Comparison of ENCODE assay signal across 16 mouse cellular contexts in genomic region chr16:90523894-90524293, GRCm38 (mm10).
DNase-seq lines count a peak whose midpoint lies in the region; ATAC-seq lines count a peak whose summit lies in the region.
"Had no signal": no experiment of that assay in that cellular context is flagged by ENCODE, and none has a peak within 500 bp of the region (broad histone marks: within the 10 kb centered on the region; RNA-seq: fewer than 3 reads in every experiment).

No protein-coding gene starts in this region.

- 0 out of 2 replicates have a peak, but pooled peaks cover 5% of the 10 kb centered on the region for H3K27me3 ChIP-seq in heart, embryonic 12.5 days (replicated peaks)
- no peaks in the 10 kb centered on the region for H3K27me3 ChIP-seq in midbrain, embryonic 10.5 days (ENCODE audit: low read depth, poor library complexity, severe bottlenecking)
- H3K27me3 ChIP-seq in midbrain, embryonic 13.5 days: no peaks in the 10 kb centered on the region
- no peaks in the 10 kb centered on the region for H3K27me3 ChIP-seq in limb, embryonic 10.5 days (ENCODE audit: low read depth, poor library complexity, severe bottlenecking)
- H3K27me3 ChIP-seq: heart, embryonic 15.5 days; hindbrain, embryonic 12.5 days; megakaryocyte, embryonic 14.5 days; neural tube, embryonic 12.5 days had no signal

- WGBS in heart, embryonic 12.5 days: 71% methylated on average over 18 of the region's 18 CpGs
- 95% methylated on average over 18 of the region's 18 CpGs for WGBS in midbrain, embryonic 10.5 days
- 96% methylated on average over 18 of the region's 18 CpGs for WGBS in midbrain, embryonic 13.5 days
- WGBS in limb, embryonic 10.5 days: 96% methylated on average over 18 of the region's 18 CpGs

- H3K4me1 ChIP-seq in heart, embryonic 12.5 days (replicated peaks): peaks cover 17% of the 10 kb centered on the region
- H3K4me1 ChIP-seq in midbrain, embryonic 10.5 days: peaks cover 42% of the 10 kb centered on the region
- H3K4me1 ChIP-seq in midbrain, embryonic 13.5 days (replicated peaks): peaks cover 19% of the 10 kb centered on the region
- H3K4me1 ChIP-seq in limb, embryonic 10.5 days: peaks cover 52% of the 10 kb centered on the region
- H3K4me1 ChIP-seq: megakaryocyte, embryonic 14.5 days had no signal

- no peak for DNase-seq in heart, postnatal 10 days
- no peak for DNase-seq in midbrain, embryonic 10.5 days (ENCODE audit: low spot score)
- DNase-seq in limb, embryonic 10.5 days (ENCODE audit: low spot score): no peak
- DNase-seq in MN1 (ENCODE audit: low spot score): no peak
- no peak for DNase-seq in spleen, postnatal 36 days (ENCODE audit: low spot score in 2 of 2)
- DNase-seq: cerebellum, adult 9-10 months; layer of hippocampus, adult 9-11 months; thymus, postnatal 36 days had no signal

- H3K4me3 ChIP-seq in heart, embryonic 12.5 days: no peak overlapping the region
- H3K4me3 ChIP-seq in midbrain, embryonic 10.5 days: no peak overlapping the region
- H3K4me3 ChIP-seq in midbrain, embryonic 13.5 days (replicated peaks): no peak overlapping the region
- H3K4me3 ChIP-seq in limb, embryonic 10.5 days: no peak overlapping the region
- H3K4me3 ChIP-seq: heart, embryonic 15.5 days; hindbrain, embryonic 12.5 days; megakaryocyte, embryonic 14.5 days; neural tube, embryonic 12.5 days had no signal

- intact Hi-C loops in heart, postnatal 10 days (cut with DNase I): no loop called here

- H3K36me3 ChIP-seq in heart, embryonic 12.5 days: no peaks in the 10 kb centered on the region
- H3K36me3 ChIP-seq in midbrain, embryonic 10.5 days: no peaks in the 10 kb centered on the region
- no peaks in the 10 kb centered on the region for H3K36me3 ChIP-seq in midbrain, embryonic 13.5 days
- no peaks in the 10 kb centered on the region for H3K36me3 ChIP-seq in limb, embryonic 10.5 days
- H3K36me3 ChIP-seq: heart, embryonic 15.5 days; hindbrain, embryonic 12.5 days; neural tube, embryonic 12.5 days had no signal

- no peak overlapping the region for H3K27ac ChIP-seq in heart, embryonic 12.5 days (ENCODE audit: poor library complexity, severe bottlenecking)
- peak overlapping the region; percentile 93 for H3K27ac ChIP-seq in midbrain, embryonic 10.5 days (replicated peaks)
- H3K27ac ChIP-seq in midbrain, embryonic 13.5 days: no peak overlapping the region
- H3K27ac ChIP-seq in limb, embryonic 10.5 days: peak overlapping the region; percentile 83
- H3K27ac ChIP-seq: heart, embryonic 15.5 days; hindbrain, embryonic 12.5 days; neural tube, embryonic 12.5 days had no signal

- H3K9me3 ChIP-seq in heart, embryonic 12.5 days (replicated peaks): no peaks in the 10 kb centered on the region
- H3K9me3 ChIP-seq in midbrain, embryonic 10.5 days (replicated peaks): peaks cover 5% of the 10 kb centered on the region; the same call in 1 of the 2 replicates
- H3K9me3 ChIP-seq in midbrain, embryonic 13.5 days: no peaks in the 10 kb centered on the region
- H3K9me3 ChIP-seq in limb, embryonic 10.5 days (replicated peaks): no peaks in the 10 kb centered on the region
- H3K9me3 ChIP-seq: heart, embryonic 15.5 days; hindbrain, embryonic 12.5 days; neural tube, embryonic 12.5 days had no signal

- peak; percentile 54 for ATAC-seq in heart, embryonic 12.5 days (ENCODE audit: insufficient number of reproducible peaks, low FRiP score)
- no peak for ATAC-seq in midbrain, embryonic 13.5 days
- ATAC-seq: forebrain, embryonic 14.5 days; lung, postnatal 0 days had no signal

- no peak overlapping the region for H3K4me2 ChIP-seq in heart, embryonic 12.5 days
- H3K4me2 ChIP-seq in midbrain, embryonic 13.5 days (replicated peaks): no peak overlapping the region
- H3K4me2 ChIP-seq: heart, embryonic 15.5 days; hindbrain, embryonic 12.5 days; neural tube, embryonic 12.5 days had no signal

- no peak overlapping the region for H3K9ac ChIP-seq in heart, embryonic 12.5 days
- no peak overlapping the region for H3K9ac ChIP-seq in midbrain, embryonic 13.5 days (replicated peaks)
- H3K9ac ChIP-seq: heart, embryonic 15.5 days; hindbrain, embryonic 12.5 days; neural tube, embryonic 12.5 days had no signal

Comparison
In these comparisons a context has a peak if more than half of its experiments do, and no peak if none do; other contexts are left out.
1. H3K27ac ChIP-seq: peak in midbrain, embryonic 10.5 days (single experiment) and limb, embryonic 10.5 days (single experiment); none in heart, embryonic 12.5 days (single experiment) and midbrain, embryonic 13.5 days (single experiment).